Comparison of ENCODE assay signal across 10 mouse cellular contexts in the genomic region with DNA sequence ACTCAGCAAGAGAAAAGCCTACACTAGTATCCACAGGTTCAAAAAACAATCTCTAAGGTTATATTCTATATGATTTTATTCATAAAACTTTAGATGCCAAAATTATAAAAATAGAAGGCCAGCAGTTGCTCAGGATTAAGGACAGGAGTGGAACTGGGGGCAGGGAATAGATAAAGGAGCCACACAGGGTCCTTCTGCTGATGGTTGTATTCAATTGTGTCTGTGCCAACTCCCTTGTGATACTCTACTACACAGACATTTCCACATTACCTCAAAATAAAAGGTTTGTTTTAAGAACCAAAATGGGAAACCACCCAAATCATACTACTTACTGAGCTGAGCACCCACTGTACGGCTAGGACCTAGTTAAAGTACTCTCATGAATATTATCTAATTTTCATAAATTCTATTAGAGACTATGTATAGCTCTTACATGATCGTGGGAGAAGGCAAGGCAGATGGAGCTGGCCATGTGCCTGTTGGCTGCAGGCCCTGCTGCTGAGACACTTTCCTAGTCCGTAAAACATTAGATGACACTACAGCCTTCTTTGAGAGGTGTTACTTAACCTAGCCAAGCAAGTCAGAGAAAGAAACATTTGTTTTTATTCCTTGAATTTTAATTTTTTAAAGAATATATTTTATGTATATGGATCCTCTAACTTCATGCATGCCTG. TPM values are rescaled to one million over a fixed set of nuclear protein-coding genes. Genes with fewer than 3 reads are reported as not detected.
A peak's percentile ranks its signal among the peaks of the same experiment; 100 is the strongest.
DNase-seq lines count a peak whose midpoint lies in the region; ATAC-seq and TF ChIP-seq lines count a peak whose summit lies in the region.
"Had no signal": no experiment of that assay in that cellular context is flagged by ENCODE, and none has a peak within 500 bp of the region (broad histone marks: within the 10 kb centered on the region; RNA-seq: fewer than 3 reads in every experiment).

No protein-coding gene starts in this region.

- H3K4me2 ChIP-seq in heart, embryonic 12.5 days: no peak overlapping the region
- H3K4me2 ChIP-seq: midbrain, embryonic 12.5 days had no signal

- intact Hi-C loops in heart, adult 2 months (cut with DNase I): no loop called here
- intact Hi-C loops in heart, postnatal 10 days (cut with DNase I): no loop called here
- intact Hi-C loops in left cerebral cortex, postnatal 4 days (cut with DNase I): no loop called here

- no peaks in the 10 kb centered on the region for H3K9me3 ChIP-seq in heart, embryonic 12.5 days (replicated peaks)
- H3K9me3 ChIP-seq: midbrain, embryonic 12.5 days had no signal

- H3K27me3 ChIP-seq in heart, adult 2 months (ENCODE audit: control insufficient read depth, insufficient read depth, low read length): no peaks in the 10 kb centered on the region
- no peaks in the 10 kb centered on the region for H3K27me3 ChIP-seq in heart, embryonic 12.5 days (replicated peaks)
- H3K27me3 ChIP-seq: midbrain, embryonic 12.5 days had no signal

- H3K27ac ChIP-seq in heart, adult 2 months: no peak overlapping the region
- H3K27ac ChIP-seq in heart, embryonic 12.5 days (ENCODE audit: poor library complexity, severe bottlenecking): no peak overlapping the region
- H3K27ac ChIP-seq: midbrain, embryonic 12.5 days had no signal

- ATAC-seq in heart, embryonic 12.5 days (ENCODE audit: insufficient number of reproducible peaks, low FRiP score): no peak
- ATAC-seq in activated CD4-positive, CD25-positive, alpha-beta regulatory T cell, adult 4 months: no peak

- no peak for TF ChIP-seq CTCF in heart, adult 2 months (IDR thresholded peaks at IDR 0.05)

- TF ChIP-seq POLR2A in heart, adult 2 months (IDR thresholded peaks at IDR 0.05; ENCODE audit: insufficient read depth, low read depth, low read length): no peak

- no peaks in the 10 kb centered on the region for H3K4me1 ChIP-seq in heart, adult 2 months (ENCODE audit: control insufficient read depth, insufficient read depth, low read length)
- 0 out of 2 replicates have a peak, but pooled peaks cover 2% of the 10 kb centered on the region for H3K4me1 ChIP-seq in heart, embryonic 12.5 days (replicated peaks)
- H3K4me1 ChIP-seq: midbrain, embryonic 12.5 days had no signal

- H3K4me3 ChIP-seq in heart, adult 2 months: no peak overlapping the region
- no peak overlapping the region for H3K4me3 ChIP-seq in heart, embryonic 12.5 days
- H3K4me3 ChIP-seq: midbrain, embryonic 12.5 days had no signal

- no peak overlapping the region for H3K9ac ChIP-seq in heart, adult 2 months (ENCODE audit: low read depth, low read length)
- no peak overlapping the region for H3K9ac ChIP-seq in heart, embryonic 12.5 days
- H3K9ac ChIP-seq: midbrain, embryonic 12.5 days had no signal

- DNase-seq in heart, adult 2 months: peak; percentile 12 to 22
- peak; percentile 89 for DNase-seq in cerebellum, adult 9-11 months
- peak; percentile 32 to 63 for DNase-seq in heart, postnatal 10 days
- DNase-seq in left cerebral cortex, postnatal 4 days: peak; percentile 89
- DNase-seq in B cell, adult 2 months: no peak
- DNase-seq in c-Kit-positive CD71-positive TER-119-positive erythroid progenitor cells, embryonic 14.5 days (ENCODE audit: low spot score): no peak

- 36% methylated on average over 3 of the region's 3 CpGs for WGBS in heart, adult 2 months
- WGBS in heart, embryonic 12.5 days: 81% methylated on average over 3 of the region's 3 CpGs

- no peak for TF ChIP-seq EP300 in heart, adult 2 months (IDR thresholded peaks at IDR 0.05; ENCODE audit: insufficient read depth, low read depth, low read length)

- no peaks in the 10 kb centered on the region for H3K79me2 ChIP-seq in heart, adult 2 months (replicated peaks; ENCODE audit: control insufficient read depth, insufficient read depth, low read length)

- H3K36me3 ChIP-seq in heart, adult 2 months (ENCODE audit: control insufficient read depth, insufficient read depth, low read length): no peaks in the 10 kb centered on the region
- H3K36me3 ChIP-seq in heart, embryonic 12.5 days: no peaks in the 10 kb centered on the region
- H3K36me3 ChIP-seq: midbrain, embryonic 12.5 days had no signal

RNA-seq across cellular contexts. Expression of gene B3gnt6, which starts 37.5 kb away (rescaled TPM):
- total RNA-seq in heart, adult 2 months (2021): not detected
- polyA plus RNA-seq in heart, adult 2 months (2012; rRNA removed): 0.06 TPM in 1 of 2 replicates, not detected in the other
- 0.10 TPM in 1 of 2 replicates, not detected in the other for polyA plus RNA-seq in heart, embryonic 12.5 days (2016; fragmentation: Nextera tagmentation; extraction: Ambion mirVana)
- total RNA-seq in heart, postnatal 10 days (2021): not detected
- total RNA-seq in left cerebral cortex, postnatal 4 days (2021): under 1 TPM; 0.16 to 0.28 TPM
- polyA plus RNA-seq in activated CD4-positive, CD25-positive, alpha-beta regulatory T cell, adult 4 months (2017; shearing (Covaris generic)): not detected
- total RNA-seq: layer of hippocampus, postnatal 25 days had no signal
- polyA plus RNA-seq: midbrain, embryonic 12.5 days had no signal

RNA-seq across cellular contexts. Expression of gene Capn5, which starts 58.7 kb away (rescaled TPM):
- 1 to 10 TPM; 1.8 to 2.4 TPM for total RNA-seq in heart, adult 2 months (2021)
- 3.7 and 4.6 TPM in 2 replicates for polyA plus RNA-seq in heart, adult 2 months (2012; rRNA removed)
- 7.4 and 8.0 TPM in 2 replicates for polyA plus RNA-seq in heart, embryonic 12.5 days (2016; fragmentation: Nextera tagmentation; extraction: Ambion mirVana)
- total RNA-seq in heart, postnatal 10 days (2021): 1 to 10 TPM; 1.9 to 3.0 TPM
- 10 to 100 TPM; 51.0 to 52.2 TPM for total RNA-seq in left cerebral cortex, postnatal 4 days (2021)
- 1 to 10 TPM in 1 of 2 experiments, under 1 TPM in 1; 0.79 to 2.1 TPM for polyA plus RNA-seq in activated CD4-positive, CD25-positive, alpha-beta regulatory T cell, adult 4 months (2017; shearing (Covaris generic))

Comparison
In these comparisons a context has a peak if more than half of its experiments do, and no peak if none do; other contexts are left out.
1. DNase-seq: peak in heart, adult 2 months (2 of 2), cerebellum, adult 9-11 months (single experiment), heart, postnatal 10 days (2 of 2) and left cerebral cortex, postnatal 4 days (single experiment); none in B cell, adult 2 months (0 of 2) and c-Kit-positive CD71-positive TER-119-positive erythroid progenitor cells, embryonic 14.5 days (single experiment).
2. RNA of gene Capn5, which starts 58.7 kb away (total RNA-seq): 51.0 to 52.2 TPM in left cerebral cortex, postnatal 4 days; 1.9 to 3.0 TPM in heart, postnatal 10 days and 1.8 to 2.4 TPM in heart, adult 2 months; every median in the first group is over 10 times any median in the second.